Mouse (Mus musculus): ENCODE data around the gene Aqp1.

Aqp1 gene

GRCm38 (mm10) chr6:55335989-55336514, at the start of gene Aqp1:
Gene Aqp1, plus strand, starts transcription at chr6:55336432.
- peak; percentile 22 to 48 for DNase-seq (ENCODE audit: low spot score in 2 of 2)

- DNase-seq (ENCODE audit: low spot score in 2 of 2) = no peak
Measured at GRCm38 (mm10) chr6:55288007-55288602, 48.1 kb upstream of the Aqp1 start.

- peak in 1 of 2 experiments; percentile 68 for DNase-seq (ENCODE audit: low spot score in 2 of 2)
Measured at GRCm38 (mm10) chr6:55294549-55295131, 41.6 kb upstream of the Aqp1 start.

DNA sequence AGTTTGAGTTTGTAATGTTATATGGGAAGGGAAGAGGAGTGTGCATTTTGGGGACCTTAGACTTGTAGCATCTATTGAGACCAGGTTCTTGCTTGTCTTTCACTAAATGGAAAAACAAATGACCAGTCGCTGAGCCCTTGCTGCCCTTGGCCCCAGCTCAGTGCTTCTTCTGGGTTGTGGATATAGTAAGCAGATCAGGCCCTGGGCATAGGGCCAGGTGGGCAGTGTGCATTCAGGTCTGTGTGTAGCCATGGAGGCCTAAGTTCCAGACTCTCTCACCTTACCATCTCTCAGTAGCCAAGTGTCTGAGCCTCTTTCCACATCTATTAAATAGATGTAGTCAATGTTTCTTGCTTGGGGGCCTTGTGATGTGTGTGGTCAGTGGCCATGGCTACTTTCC, 40.9 kb upstream of the Aqp1 start:
- no peak for DNase-seq (ENCODE audit: low spot score in 2 of 2)

DNA sequence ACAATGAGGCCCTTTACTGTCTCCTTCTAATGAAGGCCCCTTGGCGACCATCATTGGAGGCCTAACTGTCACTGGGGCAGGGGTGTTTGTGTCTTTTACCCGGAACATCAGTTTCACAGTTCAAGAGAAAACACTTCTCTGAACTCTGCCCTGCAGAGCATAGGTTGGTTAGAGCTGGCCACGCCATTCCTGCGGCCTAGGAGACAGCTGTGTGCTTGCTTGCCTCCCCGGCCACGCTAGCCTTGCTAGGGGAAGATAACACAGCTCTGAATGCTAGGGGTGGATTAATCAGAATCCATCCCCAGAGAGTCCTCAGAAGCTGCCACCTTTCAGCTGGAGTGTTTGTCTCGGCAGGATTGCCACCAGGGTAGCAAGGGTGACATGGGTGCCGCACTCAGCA, 36.8 kb upstream of the Aqp1 start:
- DNase-seq (ENCODE audit: low spot score in 2 of 2) = no peak

GRCm38 (mm10) chr6:55299917-55300316, 36.3 kb upstream of the Aqp1 start:
- DNase-seq (ENCODE audit: low spot score in 2 of 2) = no peak

DNA sequence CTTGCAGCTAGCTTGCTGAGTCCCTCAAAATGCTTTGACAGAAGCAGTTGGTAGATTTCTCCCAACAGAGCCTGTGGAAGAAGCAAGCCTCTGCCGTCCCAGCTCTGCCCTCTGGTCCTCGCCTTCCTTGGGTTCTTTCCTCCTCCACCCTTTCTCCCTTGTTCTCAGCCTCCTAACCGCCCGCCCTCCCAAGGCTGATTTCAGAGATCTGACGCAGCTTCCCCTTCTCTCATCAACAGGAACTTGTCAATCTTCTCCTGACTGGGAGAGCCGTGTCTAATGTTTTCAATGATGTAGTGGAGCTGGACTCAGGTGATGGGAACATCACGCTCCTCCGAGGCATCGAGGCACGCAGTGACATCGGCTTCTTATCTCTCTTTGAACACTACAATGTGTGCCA, 35.5 kb upstream of the Aqp1 start:
- no peak for DNase-seq (ENCODE audit: low spot score in 2 of 2)

GRCm38 (mm10) chr6:55310179-55310578, 26.1 kb upstream of the Aqp1 start:
- DNase-seq (ENCODE audit: low spot score in 2 of 2) = no peak

DNA sequence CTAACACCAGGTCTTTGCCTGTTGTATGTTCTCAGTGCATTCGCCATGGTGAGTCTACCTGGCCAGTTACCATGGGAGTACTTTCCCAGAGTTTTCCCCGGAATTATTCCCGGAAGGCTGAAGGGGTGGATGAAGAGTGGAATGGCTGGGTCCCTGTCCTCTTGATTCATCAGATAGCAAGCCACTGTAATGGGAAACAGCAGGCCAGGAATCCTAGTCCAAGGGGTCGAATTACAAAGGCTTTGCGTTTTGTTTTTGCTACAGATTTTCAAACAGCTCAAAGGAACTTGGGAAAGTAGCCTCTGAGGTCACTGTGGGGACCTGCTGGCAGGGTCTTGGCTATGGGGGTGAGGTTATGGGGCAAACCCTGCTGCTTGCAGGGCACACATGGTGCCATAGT, 24.3 kb upstream of the Aqp1 start:
- no peak for DNase-seq (ENCODE audit: low spot score in 2 of 2)

DNA sequence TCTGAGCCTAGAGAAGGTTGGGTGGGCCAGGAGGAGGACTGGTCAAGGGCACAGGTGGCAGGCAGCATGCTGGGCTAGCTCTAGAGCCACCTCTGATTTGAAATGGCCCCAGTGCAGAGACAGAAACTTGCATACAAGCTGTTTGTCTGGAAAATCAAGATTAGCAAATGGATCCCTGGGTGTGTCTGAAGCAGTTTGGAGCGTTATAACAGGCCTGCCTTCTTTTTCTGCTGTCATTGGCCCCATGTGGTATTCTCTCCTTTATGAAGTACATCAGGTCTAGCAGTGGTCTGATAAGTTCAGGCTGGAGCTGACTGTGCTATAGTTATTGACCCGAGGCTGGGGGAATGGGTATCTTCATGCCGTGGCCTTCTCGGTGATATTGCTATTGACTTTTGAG, 22.3 kb upstream of the Aqp1 start:
- DNase-seq (ENCODE audit: low spot score in 2 of 2) = no peak

- DNase-seq (ENCODE audit: low spot score in 2 of 2) = no peak
Measured at GRCm38 (mm10) chr6:55314628-55315027, 21.6 kb upstream of the Aqp1 start.

- DNase-seq (ENCODE audit: low spot score in 2 of 2) = no peak
Measured at GRCm38 (mm10) chr6:55318597-55318996, 17.6 kb upstream of the Aqp1 start.

DNA sequence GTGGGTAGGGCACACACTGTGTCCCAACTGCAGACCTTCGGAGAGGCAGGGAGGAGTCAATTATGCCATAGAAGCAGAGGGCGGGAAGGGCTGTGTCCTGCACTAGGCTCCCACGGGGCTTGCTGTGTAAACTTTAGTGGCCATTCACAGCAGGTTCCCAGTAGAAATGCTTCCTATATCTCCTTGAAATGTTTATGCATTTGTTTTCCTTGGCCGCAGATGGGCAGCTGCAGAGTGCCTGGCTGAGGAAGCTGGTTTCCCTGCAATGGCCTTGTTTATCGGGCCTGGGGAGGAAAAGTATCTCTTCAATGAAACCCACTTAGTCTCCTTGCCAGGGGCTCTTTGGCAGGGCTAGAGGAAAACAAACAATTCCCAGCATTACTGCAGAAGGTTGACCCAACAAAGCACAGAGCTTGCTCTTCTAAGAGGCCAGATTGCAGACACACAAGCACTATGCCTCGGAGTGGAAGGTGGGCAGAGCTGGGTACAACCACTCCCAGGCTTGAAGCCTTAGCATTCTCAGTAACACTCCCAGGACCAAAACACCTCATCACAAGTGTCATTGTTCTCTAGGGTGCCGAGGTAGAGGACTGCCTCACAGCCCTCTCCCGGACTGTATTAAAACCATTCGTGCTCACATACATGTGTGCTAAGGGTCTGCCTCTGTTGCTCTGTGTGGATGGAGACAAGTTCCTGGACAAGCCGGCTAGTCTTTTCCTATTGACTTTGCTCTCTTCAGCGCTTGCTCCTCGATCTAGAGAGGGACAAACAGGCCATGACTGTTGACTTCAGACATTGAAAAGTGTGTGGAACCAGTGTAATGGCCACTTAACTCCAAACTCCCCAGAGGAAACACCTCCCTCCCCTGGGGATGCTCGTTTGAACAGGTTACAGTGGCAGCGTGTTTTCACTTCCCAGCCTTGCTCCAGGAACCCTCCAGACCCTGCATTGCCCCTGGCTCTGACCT, 16.4 kb upstream of the Aqp1 start:
- no peak for DNase-seq (ENCODE audit: low spot score in 2 of 2)

GRCm38 (mm10) chr6:55320894-55321293, 15.3 kb upstream of the Aqp1 start:
- DNase-seq (ENCODE audit: low spot score in 2 of 2) = no peak

- no peak for DNase-seq (ENCODE audit: low spot score in 2 of 2)
Measured at GRCm38 (mm10) chr6:55321518-55321917, 14.7 kb upstream of the Aqp1 start.

DNA sequence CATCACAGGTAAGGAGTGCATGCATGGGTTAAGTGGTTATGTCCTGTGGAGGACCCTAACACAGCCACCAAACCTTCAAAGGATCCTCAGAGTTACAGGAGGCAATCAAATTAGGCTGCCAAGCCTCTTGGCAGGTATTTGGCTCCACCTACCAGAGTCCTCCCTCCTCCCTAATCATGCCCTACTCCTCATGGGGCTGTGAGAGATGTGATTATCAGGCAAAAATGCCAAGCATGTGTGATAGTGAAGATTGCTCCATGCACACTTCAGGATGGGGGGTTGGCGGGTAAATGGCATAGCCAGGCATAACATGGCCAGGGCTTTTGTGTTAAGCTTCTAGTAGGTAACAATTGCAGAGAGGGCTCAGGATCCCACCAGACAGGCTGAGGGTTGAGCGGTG, 13.3 kb upstream of the Aqp1 start:
- DNase-seq (ENCODE audit: low spot score in 2 of 2) = no peak

DNA sequence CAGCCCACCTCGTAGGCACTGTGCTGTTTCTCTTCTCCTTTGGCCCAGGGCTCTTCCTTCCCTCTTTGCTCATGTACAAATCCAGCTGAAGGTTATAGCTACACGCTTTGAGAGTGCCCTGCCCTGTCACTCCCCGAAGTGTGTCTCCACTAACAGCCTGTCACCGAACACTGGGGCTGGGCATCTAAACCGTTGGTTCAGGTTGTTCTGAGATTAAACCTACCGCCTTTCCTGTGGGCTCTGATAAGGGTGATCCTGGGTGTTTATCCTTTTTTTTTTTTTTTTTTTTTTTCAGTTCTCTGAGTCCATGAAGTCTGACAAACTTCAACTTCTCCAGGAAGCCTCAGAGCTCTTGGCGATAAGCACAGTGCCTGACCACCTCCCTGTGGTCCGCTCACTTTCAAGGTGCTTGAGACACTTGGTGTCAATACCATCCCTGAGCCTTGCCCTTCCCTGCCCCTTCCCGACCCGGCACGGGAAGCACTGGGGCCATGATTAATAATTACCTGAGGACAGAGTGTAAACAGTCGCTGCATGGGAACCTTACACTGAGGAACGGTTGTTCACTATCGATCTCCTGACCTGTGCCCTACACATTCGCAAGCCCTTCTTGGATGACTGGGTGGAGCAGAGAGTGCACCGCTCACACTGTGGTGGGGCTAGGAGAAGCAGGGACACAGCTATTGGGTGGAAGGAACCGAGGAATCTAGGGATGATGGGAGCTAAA, 12.2 kb upstream of the Aqp1 start:
- no peak for DNase-seq (ENCODE audit: low spot score in 2 of 2)

DNA sequence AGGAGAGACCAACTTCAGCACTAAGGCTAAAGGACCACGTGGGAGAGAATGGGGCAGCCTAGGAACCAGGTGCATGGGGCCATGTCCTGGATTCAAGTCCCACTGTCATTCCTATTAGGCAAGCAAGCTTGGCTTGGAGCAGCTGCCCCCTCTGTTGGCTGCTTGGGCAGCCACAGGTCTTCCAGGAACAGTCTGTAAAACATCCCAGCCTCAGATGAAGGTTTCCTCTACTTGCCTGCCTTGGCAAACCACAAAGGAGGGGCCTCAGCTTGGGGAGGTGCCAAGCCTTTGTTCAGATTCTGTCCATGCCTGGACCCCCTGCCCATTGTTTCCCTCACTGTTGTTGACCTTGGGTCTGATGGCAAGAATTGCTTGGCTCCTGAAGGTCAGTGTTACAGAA, 11.4 kb upstream of the Aqp1 start:
- no peak for DNase-seq (ENCODE audit: low spot score in 2 of 2)

DNA sequence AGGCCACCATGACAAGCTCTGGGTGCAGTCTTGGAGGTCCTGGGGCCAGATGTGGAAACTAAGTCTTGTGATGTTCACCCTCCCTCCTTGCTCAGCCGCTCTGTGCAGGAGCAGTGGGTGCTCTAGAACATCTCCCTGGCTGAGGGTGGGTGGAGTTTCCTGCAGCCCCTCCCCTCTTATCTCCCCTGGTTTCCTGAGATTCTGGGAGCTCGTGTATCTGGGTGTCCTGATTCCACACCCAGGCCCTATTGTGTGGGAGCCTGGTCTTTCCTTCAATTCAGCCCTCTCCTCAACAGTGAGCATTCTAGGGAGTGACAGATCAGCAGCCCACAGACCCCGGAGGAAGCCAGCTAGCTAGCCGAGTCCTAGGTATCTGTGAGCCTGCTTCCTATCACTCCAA, 9.9 kb upstream of the Aqp1 start:
- no peak for DNase-seq (ENCODE audit: low spot score in 2 of 2)

DNA sequence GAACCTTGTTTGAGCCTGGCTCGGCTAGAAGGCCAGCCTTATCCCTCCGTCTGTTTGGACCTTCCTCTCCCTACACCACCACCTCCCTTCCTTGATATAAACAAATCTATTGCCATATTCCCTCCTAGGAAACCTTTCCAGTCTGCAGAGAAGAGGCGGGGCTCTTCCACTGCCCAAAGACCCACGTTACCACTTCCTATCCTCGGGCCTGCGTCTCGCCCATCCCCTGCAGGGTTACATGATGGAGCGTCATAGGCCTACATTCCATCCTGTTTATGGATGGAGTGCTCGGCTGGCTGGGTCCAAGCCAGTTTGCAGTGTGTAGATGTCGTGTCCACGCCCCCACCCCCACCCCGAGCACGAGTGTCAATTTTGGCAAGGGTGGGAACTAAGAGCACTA, 8.9 kb upstream of the Aqp1 start:
- DNase-seq (ENCODE audit: low spot score in 2 of 2) = no peak

DNA sequence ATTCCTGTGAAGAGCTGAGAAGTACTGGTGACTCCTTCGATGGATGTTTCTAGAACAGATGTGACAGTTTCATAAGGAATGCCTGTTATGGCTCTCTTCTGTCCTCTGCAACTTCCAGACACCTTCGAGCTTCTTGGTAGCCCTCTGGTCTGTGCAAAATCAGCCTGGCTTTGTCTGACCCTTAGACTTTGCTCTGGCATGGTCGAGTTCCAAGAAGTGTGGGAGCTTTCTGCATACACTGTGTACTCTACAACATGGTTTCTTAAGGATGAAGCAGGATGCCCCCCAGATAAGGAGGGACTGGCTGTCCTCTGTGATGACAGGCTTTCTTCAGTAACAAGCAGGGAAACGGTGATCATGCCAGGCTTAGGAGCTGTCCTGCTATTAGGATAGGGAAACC, 8.1 kb upstream of the Aqp1 start:
- DNase-seq (ENCODE audit: low spot score in 2 of 2) = no peak

DNA sequence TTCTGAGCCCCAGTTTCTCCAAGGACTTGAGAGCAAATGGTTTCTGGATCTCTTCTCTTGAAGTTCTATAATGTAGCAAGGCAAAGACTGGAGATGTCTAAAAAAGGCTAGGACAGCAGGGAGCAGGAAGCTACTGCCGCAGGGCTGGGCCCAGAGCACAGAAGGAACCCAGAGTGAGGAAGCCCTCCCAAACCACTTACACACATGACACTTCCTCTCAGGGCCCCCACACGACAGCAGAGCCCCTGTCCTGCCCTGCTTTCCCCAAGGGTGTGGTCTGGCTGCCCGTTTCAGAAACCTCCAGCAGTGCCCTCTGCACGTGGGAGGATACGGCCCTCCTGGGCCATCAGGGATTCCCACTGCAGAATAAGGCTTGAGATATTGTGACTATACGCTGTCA, 4.9 kb upstream of the Aqp1 start:
- no peak for DNase-seq (ENCODE audit: low spot score in 2 of 2)

Data from urinary bladder, postnatal 36 days (tissue).